Mouse (Mus musculus): Measurements from ENCODE around the gene Slc16a10. TPM values are rescaled to one million over a fixed set of nuclear protein-coding genes. Genes with fewer than 3 reads are reported as not detected.

Gene Slc16a10
- polyA plus RNA-seq, 1 experiment from 2014 or later, result 2.2 TPM

- no peak overlapping the region for H3K4me2 ChIP-seq (ENCODE audit: low read length)
- H3K9ac ChIP-seq (replicated peaks; ENCODE audit: low read depth, low read length), result no peak overlapping the region
- H3K27ac ChIP-seq (ENCODE audit: low read length), result no peak overlapping the region
- H3K4me3 ChIP-seq (replicated peaks; ENCODE audit: low read length), result no peak overlapping the region
- ATAC-seq, result no peak
- H3K4me1 ChIP-seq (replicated peaks; ENCODE audit: control insufficient read depth, insufficient read depth, low read length), result no peaks in the 10 kb centered on the region
- WGBS, result 90% methylated on average over 8 of the region's 8 CpGs
- H3K36me3 ChIP-seq (ENCODE audit: control insufficient read depth, insufficient read depth), result no peaks in the 10 kb centered on the region
- H3K27me3 ChIP-seq (replicated peaks; ENCODE audit: control insufficient read depth, insufficient read depth, low read length), result no peaks in the 10 kb centered on the region
- no peaks in the 10 kb centered on the region for H3K9me3 ChIP-seq (ENCODE audit: control insufficient read depth, low read length)
Measured at GRCm38 (mm10) chr10:40054455-40054854, 87.6 kb downstream of the Slc16a10 start.

DNA sequence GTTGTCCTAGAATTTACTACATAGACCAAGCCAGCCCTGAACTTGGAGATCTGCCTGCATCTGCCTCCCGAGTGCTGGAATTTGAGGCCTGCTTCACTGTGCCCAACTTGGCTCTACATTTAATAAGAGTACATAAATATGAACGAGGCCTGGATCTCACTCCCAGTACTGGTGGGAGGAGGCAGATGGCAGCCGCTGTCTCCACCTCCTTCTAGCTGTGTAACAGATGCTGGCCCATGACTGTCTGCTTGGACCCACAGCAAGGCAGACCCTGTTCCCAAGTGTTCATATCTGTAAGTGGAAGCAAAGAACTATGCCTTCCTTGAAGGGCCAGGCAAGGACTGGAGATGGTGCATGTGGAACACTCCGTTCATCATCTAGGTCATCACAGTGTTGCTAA is 88.2 kb downstream of the Slc16a10 start:
- H3K4me3 ChIP-seq (replicated peaks; ENCODE audit: low read length), result no peak overlapping the region
- H3K9me3 ChIP-seq (ENCODE audit: control insufficient read depth, low read length), result no peaks in the 10 kb centered on the region
- 81% methylated on average over 4 of the region's 4 CpGs for WGBS
- no peaks in the 10 kb centered on the region for H3K4me1 ChIP-seq (replicated peaks; ENCODE audit: control insufficient read depth, insufficient read depth, low read length)
- H3K4me2 ChIP-seq (ENCODE audit: low read length), result no peak overlapping the region
- no peaks in the 10 kb centered on the region for H3K36me3 ChIP-seq (ENCODE audit: control insufficient read depth, insufficient read depth)
- no peak for ATAC-seq
- no peak overlapping the region for H3K27ac ChIP-seq (ENCODE audit: low read length)
- no peaks in the 10 kb centered on the region for H3K27me3 ChIP-seq (replicated peaks; ENCODE audit: control insufficient read depth, insufficient read depth, low read length)
- H3K9ac ChIP-seq (replicated peaks; ENCODE audit: low read depth, low read length), result no peak overlapping the region

- H3K4me1 ChIP-seq (replicated peaks; ENCODE audit: control insufficient read depth, insufficient read depth, low read length), result no peaks in the 10 kb centered on the region
- 52% methylated on average over 3 of the region's 3 CpGs for WGBS
- ATAC-seq, result peak; percentile 33
Measured at GRCm38 (mm10) chr10:40053257-40053895, 88.7 kb downstream of the Slc16a10 start.

GRCm38 (mm10) chr10:40051997-40052396 is 90.1 kb downstream of the Slc16a10 start:
- H3K4me3 ChIP-seq (replicated peaks; ENCODE audit: low read length), result no peak overlapping the region
- H3K9ac ChIP-seq (replicated peaks; ENCODE audit: low read depth, low read length), result no peak overlapping the region
- H3K4me1 ChIP-seq (replicated peaks; ENCODE audit: control insufficient read depth, insufficient read depth, low read length), result no peaks in the 10 kb centered on the region
- H3K27ac ChIP-seq (ENCODE audit: low read length), result no peak overlapping the region
- no peaks in the 10 kb centered on the region for H3K27me3 ChIP-seq (replicated peaks; ENCODE audit: control insufficient read depth, insufficient read depth, low read length)
- H3K4me2 ChIP-seq (ENCODE audit: low read length), result no peak overlapping the region
- no peaks in the 10 kb centered on the region for H3K9me3 ChIP-seq (ENCODE audit: control insufficient read depth, low read length)
- ATAC-seq, result no peak
- no peaks in the 10 kb centered on the region for H3K36me3 ChIP-seq (ENCODE audit: control insufficient read depth, insufficient read depth)
- 90% methylated on average over 3 of the region's 3 CpGs for WGBS

More at GRCm38 (mm10) chr10:40053257-40053895, 88.7 kb downstream of the Slc16a10 start:
- H3K4me3 ChIP-seq (replicated peaks; ENCODE audit: low read length), result no peak overlapping the region
- no peaks in the 10 kb centered on the region for H3K9me3 ChIP-seq (ENCODE audit: control insufficient read depth, low read length)
- no peak overlapping the region for H3K4me2 ChIP-seq (ENCODE audit: low read length)
- H3K27me3 ChIP-seq (replicated peaks; ENCODE audit: control insufficient read depth, insufficient read depth, low read length), result no peaks in the 10 kb centered on the region
- H3K27ac ChIP-seq (ENCODE audit: low read length), result no peak overlapping the region
- H3K9ac ChIP-seq (replicated peaks; ENCODE audit: low read depth, low read length), result no peak overlapping the region
- H3K36me3 ChIP-seq (ENCODE audit: control insufficient read depth, insufficient read depth), result no peaks in the 10 kb centered on the region

- 92% methylated on average over 2 of the region's 2 CpGs for WGBS
- Histone ChIP-seq H3K9ac (replicated peaks; ENCODE audit: low read depth, low read length) (no peak overlapping the region), H3K27me3 (replicated peaks; ENCODE audit: control insufficient read depth, insufficient read depth, low read length) (no peaks in the 10 kb centered on the region), H3K4me2 (ENCODE audit: low read length) (no peak overlapping the region), H3K36me3 (ENCODE audit: control insufficient read depth, insufficient read depth) (no peaks in the 10 kb centered on the region), H3K4me3 (replicated peaks; ENCODE audit: low read length) (no peak overlapping the region), H3K9me3 (ENCODE audit: control insufficient read depth, low read length) (no peaks in the 10 kb centered on the region), H3K4me1 (replicated peaks; ENCODE audit: control insufficient read depth, insufficient read depth, low read length) (no peaks in the 10 kb centered on the region), H3K27ac (ENCODE audit: low read length) (no peak overlapping the region)
- no peak for ATAC-seq
Measured at GRCm38 (mm10) chr10:40050763-40051162, 91.3 kb downstream of the Slc16a10 start.

DNA sequence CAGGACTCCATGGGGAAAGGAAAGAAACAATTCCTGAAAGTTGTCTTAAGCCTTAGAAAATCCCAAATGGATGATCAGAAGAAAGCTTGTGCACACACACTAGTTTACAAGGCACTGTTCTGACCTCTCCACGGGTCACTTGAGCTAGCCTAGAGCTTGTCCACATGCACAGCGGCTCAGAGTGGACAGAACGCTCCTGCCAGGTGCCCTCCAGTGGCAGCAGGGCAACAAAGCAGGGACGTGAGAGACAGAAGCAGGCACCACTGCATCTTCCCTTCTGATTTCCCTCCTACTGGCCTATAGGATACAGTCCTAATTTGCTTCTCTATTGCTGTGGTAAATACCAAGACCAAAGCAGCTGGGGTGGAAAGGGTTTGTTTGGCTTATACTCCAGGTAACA is 100.7 kb downstream of the Slc16a10 start:
- no peaks in the 10 kb centered on the region for H3K36me3 ChIP-seq (ENCODE audit: control insufficient read depth, insufficient read depth)
- H3K4me1 ChIP-seq (replicated peaks; ENCODE audit: control insufficient read depth, insufficient read depth, low read length), result peaks cover 6% of the 10 kb centered on the region; the same call in 1 of the 2 replicates
- no peak overlapping the region for H3K4me3 ChIP-seq (replicated peaks; ENCODE audit: low read length)
- H3K9ac ChIP-seq (replicated peaks; ENCODE audit: low read depth, low read length), result no peak overlapping the region
- no peak for ATAC-seq
- H3K27me3 ChIP-seq (replicated peaks; ENCODE audit: control insufficient read depth, insufficient read depth, low read length), result no peaks in the 10 kb centered on the region
- no peak overlapping the region for H3K4me2 ChIP-seq (ENCODE audit: low read length)
- H3K9me3 ChIP-seq (ENCODE audit: control insufficient read depth, low read length), result no peaks in the 10 kb centered on the region
- WGBS, result 19% methylated on average over 4 of the region's 4 CpGs
- no peak overlapping the region for H3K27ac ChIP-seq (ENCODE audit: low read length)

GRCm38 (mm10) chr10:40036686-40037560 is 105.1 kb downstream of the Slc16a10 start:
- Histone ChIP-seq H3K27ac (ENCODE audit: low read length) (peak overlapping the region; percentile 79), H3K27me3 (replicated peaks; ENCODE audit: control insufficient read depth, insufficient read depth, low read length) (no peaks in the 10 kb centered on the region), H3K9me3 (ENCODE audit: control insufficient read depth, low read length) (no peaks in the 10 kb centered on the region), H3K9ac (replicated peaks; ENCODE audit: low read depth, low read length) (0 out of 2 replicates have a peak overlapping the region, but pooled peaks have one; percentile 3), H3K4me2 (ENCODE audit: low read length) (peak overlapping the region; percentile 34), H3K4me3 (replicated peaks; ENCODE audit: low read length) (0 out of 2 replicates have a peak overlapping the region, but pooled peaks have one; percentile 11), H3K36me3 (ENCODE audit: control insufficient read depth, insufficient read depth) (no peaks in the 10 kb centered on the region), H3K4me1 (replicated peaks; ENCODE audit: control insufficient read depth, insufficient read depth, low read length) (peaks cover 6% of the 10 kb centered on the region; the same call in 1 of the 2 replicates)
- 57% methylated on average over 24 of the region's 24 CpGs for WGBS
- peak; percentile 94 for ATAC-seq

DNA sequence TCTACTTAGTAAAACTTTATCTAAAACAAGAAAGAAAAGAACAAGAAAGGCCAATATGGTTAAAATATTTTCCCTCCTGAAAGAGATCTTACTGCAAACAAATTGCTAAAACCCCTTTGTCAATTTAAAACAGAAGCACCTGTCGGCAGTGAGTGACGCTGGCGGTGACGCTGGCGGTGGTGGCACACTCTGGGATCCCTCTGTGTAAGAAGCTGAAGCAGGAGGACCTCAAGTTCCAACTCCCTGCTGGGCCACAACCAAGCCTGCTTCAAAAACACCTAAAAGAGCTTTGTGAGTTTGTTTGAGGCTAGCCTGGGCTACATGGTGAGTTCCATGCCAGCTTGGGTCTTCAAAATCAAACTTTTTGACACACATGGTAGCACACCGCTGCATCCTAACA is 107.1 kb downstream of the Slc16a10 start:
- Histone ChIP-seq H3K4me3 (replicated peaks; ENCODE audit: low read length) (no peak overlapping the region), H3K4me1 (replicated peaks; ENCODE audit: control insufficient read depth, insufficient read depth, low read length) (peaks cover 6% of the 10 kb centered on the region; the same call in 1 of the 2 replicates), H3K27me3 (replicated peaks; ENCODE audit: control insufficient read depth, insufficient read depth, low read length) (no peaks in the 10 kb centered on the region), H3K9ac (replicated peaks; ENCODE audit: low read depth, low read length) (no peak overlapping the region), H3K4me2 (ENCODE audit: low read length) (no peak overlapping the region), H3K27ac (ENCODE audit: low read length) (no peak overlapping the region), H3K36me3 (ENCODE audit: control insufficient read depth, insufficient read depth) (no peaks in the 10 kb centered on the region), H3K9me3 (ENCODE audit: control insufficient read depth, low read length) (no peaks in the 10 kb centered on the region)
- ATAC-seq, result no peak
- WGBS, result 93% methylated on average over 6 of the region's 6 CpGs

DNA sequence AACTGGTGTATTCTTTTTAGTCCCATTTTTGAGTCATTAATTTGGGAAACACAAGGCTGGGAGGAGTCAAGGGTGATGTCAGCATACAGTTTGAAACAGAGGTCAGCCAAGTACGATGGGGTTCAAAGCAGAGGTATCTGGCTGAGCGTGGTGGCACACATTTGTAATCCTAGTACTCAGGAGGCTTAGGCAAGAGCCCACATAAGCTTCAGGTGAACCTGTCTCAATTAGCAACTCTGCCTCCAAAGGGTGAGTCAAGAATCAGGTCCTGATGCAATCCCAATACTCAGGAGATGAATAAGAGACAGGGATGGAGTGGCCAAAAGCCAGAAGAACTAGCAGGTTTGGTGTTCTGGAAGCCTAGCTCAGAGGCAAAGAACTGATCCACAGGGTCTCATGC is 109.2 kb downstream of the Slc16a10 start:
- 75% methylated on average over 2 of the region's 2 CpGs for WGBS
- H3K9me3 ChIP-seq (ENCODE audit: control insufficient read depth, low read length), result no peaks in the 10 kb centered on the region
- ATAC-seq, result no peak

More for the DNA sequence above, 109.2 kb downstream of the Slc16a10 start:
- Histone ChIP-seq H3K4me3 (replicated peaks; ENCODE audit: low read length) (no peak overlapping the region), H3K4me2 (ENCODE audit: low read length) (no peak overlapping the region), H3K27me3 (replicated peaks; ENCODE audit: control insufficient read depth, insufficient read depth, low read length) (no peaks in the 10 kb centered on the region), H3K36me3 (ENCODE audit: control insufficient read depth, insufficient read depth) (no peaks in the 10 kb centered on the region), H3K9ac (replicated peaks; ENCODE audit: low read depth, low read length) (no peak overlapping the region), H3K27ac (ENCODE audit: low read length) (no peak overlapping the region), H3K4me1 (replicated peaks; ENCODE audit: control insufficient read depth, insufficient read depth, low read length) (peaks cover 6% of the 10 kb centered on the region; the same call in 1 of the 2 replicates)

All from forebrain, embryonic 16.5 days (tissue).